Mouse (Mus musculus): ENCODE data around the gene Itga6.
"Not testable (repeated sequence)": the region's sequence is repeated elsewhere in the genome, so short reads cannot be mapped to it uniquely, and the experiment has no call there.

Itga6 gene

DNA sequence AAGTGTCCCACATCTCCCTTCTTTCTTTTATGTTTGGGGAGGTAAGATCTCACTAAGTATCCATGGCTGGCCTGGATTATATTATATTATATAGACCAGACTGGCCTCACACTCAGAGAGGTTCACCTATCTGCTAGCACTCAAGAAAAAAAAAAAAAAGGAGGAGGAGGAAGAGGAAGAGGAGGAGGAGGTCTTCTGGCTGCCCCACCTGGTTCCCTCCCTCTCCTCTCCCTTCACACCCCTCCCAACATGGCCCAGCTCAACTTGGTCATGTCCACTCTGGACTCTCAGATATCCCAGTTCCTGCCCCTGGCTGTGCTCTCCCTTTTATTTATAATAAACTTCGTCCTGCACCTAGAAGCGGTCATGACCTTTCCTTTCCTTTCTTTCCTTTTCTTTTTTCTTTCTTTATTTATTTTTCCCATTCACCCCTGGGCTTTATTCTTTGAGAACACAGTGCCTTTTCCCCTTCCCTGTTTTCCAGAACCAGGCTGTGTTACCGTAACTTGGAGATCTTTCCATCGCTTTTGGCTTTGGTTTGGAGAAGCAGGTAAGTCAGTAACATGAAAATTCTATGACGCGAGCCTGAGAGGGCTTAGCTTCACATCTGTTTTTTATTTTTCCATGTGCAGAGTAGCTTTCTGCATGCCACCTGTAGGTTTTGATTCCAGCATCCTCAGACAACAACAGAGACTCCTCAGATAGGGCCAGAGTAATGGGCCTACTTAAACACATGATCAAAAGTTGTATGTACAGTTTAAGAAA, at the start of gene Itga6:
Gene Itga6 (plus strand): TSS at position 7 of the 765 bp plus-strand sequence.
- DNase-seq (ENCODE audit: low spot score in 2 of 2): no peak

DNA sequence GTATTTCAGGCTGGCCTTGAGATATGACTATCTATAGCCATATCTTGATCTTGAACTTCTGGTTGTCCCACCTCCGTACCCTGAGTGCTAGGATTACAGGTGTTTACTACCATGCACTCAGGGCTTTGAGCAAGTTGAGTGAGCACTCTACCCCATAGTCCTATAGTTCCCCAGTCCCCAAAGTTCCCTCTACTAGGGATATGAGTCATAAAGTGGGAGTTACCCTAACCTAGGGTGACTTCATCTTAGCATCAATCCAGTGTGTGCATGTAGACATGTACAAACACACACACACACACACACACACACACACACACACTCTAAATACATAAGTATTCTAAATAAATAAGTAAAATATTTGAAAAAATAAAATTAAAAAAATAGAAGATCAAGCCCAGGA, 48.6 kb upstream of the Itga6 start:
- DNase-seq (ENCODE audit: low spot score in 2 of 2): no peak

DNA sequence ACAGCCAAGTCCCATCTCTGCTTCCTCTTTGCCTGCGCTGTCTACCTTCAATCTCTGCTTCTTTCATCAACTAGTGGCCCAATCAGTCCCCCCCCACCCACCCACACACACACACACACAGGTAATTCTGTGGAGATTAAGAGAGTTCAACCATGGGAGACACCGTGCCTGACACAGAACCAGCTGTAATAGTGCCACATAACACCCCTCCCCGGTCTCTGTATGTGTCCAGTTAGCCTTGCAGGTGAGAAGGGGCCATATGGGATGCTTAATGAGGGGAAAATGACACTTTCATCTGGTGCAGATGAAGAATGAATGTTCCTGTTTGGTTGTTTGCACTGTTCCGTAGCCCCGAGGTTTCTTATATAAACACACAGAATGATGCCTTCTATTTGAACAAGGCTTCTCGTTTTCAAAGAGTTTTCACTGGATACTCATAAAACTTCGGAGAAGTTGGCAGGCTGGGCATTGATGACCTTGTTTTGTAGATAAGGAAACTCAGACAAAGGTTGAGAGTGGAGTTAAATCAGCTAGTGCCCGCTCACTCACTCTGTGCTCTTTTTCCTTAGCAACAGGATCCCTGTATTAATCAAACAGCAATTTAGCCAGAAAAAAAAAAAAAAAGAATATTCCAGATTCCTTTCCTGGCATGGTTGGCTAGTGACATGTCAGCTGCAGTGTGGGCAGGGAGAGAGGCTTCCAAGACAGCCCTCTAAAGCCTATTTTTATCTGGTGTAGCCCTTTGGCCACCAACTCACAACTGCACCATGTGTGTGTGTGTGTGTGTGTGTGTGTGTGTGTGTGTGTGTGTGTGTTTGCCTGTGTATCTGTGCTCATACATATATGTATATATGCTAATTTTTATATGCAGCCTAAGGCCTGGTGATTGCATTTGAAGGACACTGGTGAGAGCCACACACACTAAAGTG, 47.7 kb upstream of the Itga6 start:
- no peak for DNase-seq (ENCODE audit: low spot score in 2 of 2)

DNA sequence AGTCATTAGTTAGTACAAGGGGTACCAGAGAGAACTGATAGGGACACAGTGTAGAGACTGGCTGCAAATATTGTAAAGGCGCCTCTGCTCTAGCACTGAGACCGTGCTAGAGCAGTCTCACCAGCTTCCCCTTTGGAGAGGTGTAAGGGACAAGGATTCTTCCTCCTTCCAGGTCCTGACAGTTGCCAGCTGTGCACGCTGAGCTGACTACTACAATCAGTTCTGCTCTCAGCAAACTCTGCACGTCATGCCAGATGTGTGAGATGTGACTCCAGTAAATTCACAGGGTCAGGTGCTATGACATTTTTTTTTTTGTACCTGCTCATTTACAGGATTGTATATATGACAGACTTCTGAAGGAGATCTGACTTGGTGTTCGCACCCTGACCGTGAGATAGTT, 47.0 kb upstream of the Itga6 start:
- DNase-seq (ENCODE audit: low spot score in 2 of 2): no peak

DNA sequence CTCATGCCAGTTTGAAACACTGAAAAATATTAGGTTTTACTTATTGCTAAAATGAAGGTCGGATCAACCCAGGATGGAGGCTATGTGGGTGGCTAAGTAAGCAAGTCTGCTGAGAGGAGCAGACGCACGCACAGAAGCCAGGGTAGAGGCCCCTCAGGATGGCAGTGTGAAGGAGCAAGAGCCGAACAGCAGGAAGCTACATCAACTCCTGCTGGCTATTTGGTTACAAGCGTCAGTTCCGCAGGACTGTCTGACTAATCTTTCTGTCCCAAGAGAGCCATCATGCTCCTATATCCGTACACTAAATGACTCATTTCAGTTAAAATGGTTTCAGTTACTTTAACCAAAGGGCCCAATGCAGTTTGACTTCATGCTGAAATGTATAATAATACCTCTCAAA, 46.5 kb upstream of the Itga6 start:
- no peak for DNase-seq (ENCODE audit: low spot score in 2 of 2)

DNA sequence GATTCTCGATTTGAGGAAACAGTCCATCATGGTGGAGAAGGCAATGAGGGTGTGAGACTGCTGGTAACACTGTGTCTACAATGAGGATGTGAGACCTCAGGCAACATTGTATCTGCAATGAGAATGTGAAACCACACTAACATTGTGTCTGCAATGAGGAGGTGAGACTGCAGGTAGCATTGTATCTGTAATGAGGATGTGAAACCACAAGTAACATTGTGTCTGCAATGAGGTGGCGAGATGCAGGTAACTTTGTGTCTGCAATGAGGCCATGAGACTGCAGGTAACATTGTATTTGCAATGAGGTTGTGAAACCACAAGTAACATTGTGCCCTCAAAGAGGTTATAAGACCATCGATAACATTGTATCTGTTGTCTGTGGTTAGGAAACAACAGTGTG, 44.1 kb upstream of the Itga6 start:
- DNase-seq (ENCODE audit: low spot score in 2 of 2): no peak

DNA sequence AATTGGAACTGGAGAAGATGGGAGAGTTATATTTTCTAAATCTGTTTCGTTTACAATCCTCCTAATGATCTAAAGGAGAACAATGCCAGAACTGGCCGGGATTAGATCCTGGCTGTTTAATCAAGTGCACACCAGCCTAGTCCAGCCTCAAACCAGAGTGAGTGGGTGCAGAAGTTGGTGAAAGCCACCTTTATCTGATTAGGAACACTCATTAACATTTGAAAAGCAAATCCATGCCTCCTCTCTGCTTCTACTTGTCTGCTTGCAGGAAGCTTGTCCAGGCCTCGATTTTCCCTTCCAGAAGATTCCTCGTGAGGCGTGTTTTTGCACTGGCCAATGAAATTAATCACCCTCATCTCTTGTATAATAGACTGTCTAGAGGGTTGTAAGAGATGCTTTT, 41.1 kb upstream of the Itga6 start:
- no peak for DNase-seq (ENCODE audit: low spot score in 2 of 2)

DNA sequence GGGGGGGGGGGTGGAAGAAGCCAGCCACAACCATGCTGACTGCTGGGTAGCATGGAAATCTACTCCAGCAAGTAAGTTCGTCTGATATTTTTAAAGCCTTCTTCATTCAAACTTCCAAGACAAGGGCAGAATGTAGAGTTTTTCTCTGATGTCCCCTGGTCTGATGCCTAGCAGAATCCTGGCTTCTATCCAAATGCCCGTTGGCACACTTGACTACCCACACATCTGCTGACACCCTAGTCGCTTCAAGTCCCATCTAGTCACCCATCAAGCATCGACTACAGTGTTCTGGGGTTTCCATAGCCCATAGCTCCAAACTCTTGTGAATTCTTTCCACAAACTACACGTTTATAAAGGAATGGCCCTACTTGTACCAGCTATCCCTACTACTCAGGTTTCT, 36.5 kb upstream of the Itga6 start:
- no peak for DNase-seq (ENCODE audit: low spot score in 2 of 2)

DNA sequence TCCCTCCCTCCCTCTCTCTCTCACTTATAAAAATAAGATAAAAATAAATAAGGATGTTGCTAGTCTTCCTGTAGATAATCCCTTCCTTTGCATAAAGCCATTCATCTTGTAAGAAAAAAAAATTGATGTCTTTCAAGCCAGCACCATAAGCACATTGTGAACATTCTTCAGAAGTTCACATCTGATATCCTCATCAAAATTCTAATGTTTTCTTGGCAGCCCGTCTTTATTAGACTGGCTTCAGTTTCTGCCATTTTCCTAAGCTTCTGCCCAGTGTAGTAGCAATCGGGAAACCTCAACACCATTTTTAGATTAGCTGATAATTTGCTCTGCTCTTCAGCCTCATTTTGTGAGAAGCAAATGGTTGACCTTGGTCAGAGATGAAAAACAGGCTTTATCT, 33.8 kb upstream of the Itga6 start:
- DNase-seq (ENCODE audit: low spot score in 2 of 2): no peak

DNA sequence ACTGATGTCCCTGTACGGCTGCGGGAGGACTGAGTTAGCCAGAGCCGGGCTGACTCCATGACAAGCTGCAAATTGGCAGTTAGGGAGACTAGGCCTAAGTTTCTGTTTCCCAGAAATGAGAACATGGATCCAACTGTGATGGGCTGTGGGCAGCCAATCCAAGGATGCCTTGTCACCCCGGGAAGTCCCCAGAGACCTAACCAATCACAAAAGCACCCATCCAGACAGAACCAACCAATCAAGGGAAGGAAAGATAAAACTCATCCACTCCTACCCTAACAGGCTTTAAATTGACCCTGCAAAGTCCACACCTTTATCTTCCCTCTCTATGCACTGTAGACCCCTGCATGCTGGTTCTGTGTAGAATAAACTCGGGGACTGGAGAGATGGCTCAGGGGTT, 31.0 kb upstream of the Itga6 start:
- no peak for DNase-seq (ENCODE audit: low spot score in 2 of 2)

DNA sequence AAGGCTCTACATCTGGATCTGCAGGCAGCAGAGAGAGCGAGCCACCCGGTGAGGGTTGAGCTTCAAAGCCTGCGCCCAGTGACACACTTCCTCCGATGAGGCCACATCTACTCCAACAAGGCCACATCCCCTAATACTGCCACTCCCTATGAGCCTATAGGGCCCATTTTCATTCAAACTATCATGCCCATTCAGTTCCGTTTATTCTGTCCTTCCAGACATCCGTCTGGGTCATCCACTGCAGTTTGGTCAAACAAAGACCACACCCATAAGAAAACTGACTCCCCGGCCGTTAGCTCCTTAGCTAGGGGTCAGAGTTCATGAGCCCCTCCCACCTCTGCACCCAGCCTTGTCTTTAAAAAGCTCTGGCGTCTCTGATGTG, 26.4 kb upstream of the Itga6 start:
- no peak for DNase-seq (ENCODE audit: low spot score in 2 of 2)

DNA sequence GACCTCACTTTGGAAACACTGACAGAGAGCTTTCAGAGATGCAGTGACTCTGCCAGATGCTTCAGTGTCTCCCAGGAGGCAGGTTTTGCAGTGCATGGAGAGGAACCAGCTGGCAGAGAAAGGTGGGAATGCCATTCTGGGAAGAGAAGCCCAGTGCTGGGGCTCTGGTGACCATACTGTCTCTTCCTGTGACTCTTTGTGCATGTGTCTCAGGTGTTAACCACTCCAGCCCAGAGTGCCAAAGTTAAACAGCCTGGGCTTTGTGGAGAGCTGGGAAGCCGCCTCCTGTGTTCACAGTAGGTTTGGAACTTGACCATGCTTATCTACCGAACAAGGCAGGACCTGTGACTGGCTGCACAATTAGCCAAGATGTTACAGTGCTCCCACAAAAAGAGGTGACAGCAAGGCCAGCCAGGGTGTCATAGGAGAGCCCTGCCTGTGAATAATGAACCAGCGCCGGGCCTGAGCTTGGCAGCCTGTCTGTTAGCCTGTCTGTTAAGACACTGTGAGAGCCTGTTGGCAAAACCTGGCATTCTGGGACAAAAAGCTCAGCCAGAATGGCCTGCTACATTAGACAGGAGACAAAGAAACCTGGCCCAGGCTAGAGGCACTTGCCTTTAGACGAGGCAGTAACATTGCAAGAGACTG, 25.9 kb upstream of the Itga6 start:
- DNase-seq (ENCODE audit: low spot score in 2 of 2): no peak

DNA sequence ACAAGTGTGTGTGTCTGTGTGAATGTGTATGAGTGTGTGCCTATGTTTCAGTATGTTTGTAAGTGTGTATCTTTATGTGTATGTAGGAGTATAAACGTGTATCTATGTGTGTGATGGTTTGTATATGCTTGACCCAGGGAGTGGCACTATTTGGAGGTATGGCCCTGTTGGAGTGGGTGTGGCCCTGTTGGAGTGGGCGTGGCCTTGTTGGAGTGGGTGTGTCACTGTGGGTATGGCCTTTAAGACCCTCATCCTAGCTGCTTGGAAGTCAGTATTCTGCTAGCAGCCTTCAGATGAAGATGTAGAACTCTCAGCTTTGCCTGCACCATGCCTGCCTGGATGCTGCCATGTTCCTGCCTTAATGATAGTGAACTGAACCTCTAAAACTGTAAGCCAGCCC, 24.9 kb upstream of the Itga6 start:
- DNase-seq (ENCODE audit: low spot score in 2 of 2): not testable (repeated sequence)

DNA sequence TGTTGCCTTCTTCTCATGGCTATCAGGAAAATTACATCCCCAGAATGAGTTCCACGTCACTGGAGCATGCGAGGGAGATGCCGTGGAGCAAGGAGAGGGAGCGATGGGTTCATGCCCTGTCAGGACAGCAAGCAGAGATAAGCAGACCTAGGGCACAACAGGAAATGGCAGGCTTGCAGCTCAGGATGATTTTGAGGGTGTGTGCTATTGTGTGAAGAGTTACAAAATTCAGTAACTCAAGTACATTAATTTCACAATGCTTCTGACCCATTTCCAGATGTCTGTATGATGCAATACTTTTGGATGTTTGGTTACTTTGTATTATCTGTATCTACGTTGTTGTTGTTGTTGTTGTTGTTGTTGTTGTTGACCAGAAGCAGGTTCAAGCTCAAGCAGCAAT, 22.5 kb upstream of the Itga6 start:
- DNase-seq (ENCODE audit: low spot score in 2 of 2): no peak

DNA sequence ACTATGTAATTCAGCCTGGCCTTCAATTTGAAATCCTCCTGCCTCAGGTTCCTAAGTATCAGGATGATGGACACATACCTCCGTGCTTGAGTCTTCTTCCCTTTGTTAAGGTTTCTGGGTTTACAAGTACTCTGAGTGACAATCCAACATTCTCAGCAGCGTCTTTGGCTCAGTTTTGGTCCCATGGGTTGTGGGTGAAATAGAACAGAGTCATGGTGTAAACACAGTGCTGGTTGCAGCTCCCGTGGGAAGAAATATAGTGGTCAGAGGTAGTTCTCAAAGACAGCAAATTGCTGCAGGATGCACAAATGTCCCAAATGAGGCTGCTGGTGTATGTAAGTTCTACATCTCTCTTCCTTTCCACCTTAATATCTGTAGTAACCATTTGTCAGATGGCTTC, 21.8 kb upstream of the Itga6 start:
- DNase-seq (ENCODE audit: low spot score in 2 of 2): no peak

DNA sequence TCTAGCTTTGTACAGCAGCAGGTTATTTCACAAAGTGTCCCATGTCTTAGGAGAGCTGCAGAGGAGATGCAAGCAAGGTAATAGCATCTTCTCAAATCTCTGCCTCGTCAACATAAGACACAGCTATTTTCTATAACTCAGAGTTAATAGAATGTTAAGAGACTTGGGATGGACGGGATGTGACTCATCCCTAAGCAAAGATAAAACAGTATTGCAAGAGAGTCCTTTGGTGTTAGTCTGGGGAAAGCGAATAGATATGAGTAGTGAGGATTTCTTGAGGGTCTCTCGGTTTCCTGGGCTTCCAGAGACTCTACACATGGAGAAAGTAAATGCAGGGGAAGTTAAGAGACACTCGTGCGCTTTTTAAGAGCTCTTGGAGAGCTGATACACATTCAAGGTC, 21.4 kb upstream of the Itga6 start:
- no peak for DNase-seq (ENCODE audit: low spot score in 2 of 2)

DNA sequence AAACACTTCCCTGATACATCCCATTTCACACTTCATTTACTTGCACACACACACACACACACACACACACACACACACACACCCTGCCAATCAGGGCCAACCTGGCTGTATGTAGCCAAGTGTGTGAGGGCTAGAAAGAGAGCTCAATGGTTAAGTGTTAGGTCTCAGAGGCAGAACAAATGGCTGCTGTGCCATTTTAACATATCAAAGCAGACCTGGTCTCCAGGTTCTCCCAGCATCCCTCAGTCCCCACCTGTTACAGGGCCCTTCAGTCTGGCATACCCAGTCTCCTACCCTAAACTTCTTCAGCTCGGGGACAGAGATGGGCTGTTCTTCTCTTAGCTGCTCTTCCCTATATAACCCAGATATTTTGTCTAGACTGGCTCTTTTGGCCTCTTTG, 20.0 kb upstream of the Itga6 start:
- DNase-seq (ENCODE audit: low spot score in 2 of 2): no peak

DNA sequence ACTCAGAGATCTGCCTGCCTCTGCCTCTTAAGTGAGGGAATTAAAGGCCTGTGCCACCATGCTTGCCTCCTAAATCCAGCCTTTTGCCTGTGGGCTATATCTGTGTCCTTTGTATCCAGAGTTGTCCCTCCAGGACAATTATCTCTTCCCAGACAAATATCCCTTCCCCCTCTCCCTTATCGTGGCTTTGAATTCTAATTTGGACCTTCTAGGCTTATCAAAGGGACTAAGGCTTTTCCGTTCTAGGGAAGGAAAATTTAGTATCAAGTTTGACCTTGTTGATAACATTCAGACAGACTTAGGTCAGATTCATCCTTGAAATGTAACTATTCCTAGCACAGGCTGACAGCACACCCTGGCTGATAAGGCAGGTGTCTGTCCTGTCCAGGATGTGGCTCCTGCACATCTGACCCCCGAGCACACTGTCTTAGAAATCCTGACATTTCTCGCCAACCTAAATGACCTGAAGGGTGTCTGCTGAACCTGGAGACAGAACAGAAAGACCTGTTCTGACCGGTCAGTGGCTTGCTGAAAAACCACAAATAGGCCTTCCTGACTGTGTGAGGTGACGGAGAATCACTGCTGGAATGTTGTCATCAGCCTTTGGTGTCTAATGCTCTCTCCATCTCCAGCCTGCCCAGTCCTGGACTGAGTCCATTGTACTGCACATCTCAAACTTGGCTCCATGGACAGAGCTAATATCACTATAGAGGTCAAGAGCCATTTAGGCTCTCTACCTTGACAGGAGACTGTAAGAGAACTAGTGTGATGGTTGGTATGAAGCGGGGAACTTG, 18.3 kb upstream of the Itga6 start:
- DNase-seq (ENCODE audit: low spot score in 2 of 2): no peak

DNA sequence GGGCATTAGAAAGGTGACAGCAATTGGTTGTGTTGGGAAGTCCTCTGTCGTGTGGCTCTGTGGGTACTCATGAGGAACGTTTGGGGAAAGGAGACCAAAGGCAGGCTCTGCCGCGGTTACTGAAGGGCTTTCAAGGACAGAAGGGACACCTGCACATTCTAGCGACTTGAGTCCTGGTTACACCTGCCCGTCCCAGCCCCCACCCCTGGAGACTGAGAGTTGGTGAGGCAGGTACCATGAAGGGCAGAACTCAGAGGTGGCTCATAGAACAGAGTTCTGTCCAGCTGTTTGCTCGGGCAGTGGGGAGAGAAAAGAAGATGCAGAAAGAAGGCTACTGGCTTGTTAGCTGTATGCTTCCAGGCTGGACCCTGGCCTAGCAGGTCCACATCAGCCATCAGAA, 17.1 kb upstream of the Itga6 start:
- DNase-seq (ENCODE audit: low spot score in 2 of 2): no peak

DNA sequence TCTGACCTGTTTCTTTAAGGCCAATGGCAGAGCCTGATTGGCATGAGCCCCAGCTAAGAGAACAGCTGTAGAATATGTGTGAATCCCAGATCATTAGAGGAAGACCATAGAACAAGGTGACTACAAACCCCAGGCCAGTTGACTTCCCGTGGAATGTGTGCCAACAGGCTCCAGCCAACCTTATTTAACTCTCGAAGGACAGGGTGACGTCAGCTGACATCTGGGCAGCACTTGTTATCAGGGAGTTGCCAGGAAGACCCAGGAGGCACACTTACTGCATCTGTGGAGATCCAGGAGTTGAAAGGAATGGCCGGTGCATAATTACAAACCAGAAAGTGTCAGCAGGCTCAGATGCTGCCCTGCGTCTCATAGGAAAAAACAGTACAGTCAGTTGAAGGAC, 16.6 kb upstream of the Itga6 start:
- DNase-seq (ENCODE audit: low spot score in 2 of 2): no peak

DNA sequence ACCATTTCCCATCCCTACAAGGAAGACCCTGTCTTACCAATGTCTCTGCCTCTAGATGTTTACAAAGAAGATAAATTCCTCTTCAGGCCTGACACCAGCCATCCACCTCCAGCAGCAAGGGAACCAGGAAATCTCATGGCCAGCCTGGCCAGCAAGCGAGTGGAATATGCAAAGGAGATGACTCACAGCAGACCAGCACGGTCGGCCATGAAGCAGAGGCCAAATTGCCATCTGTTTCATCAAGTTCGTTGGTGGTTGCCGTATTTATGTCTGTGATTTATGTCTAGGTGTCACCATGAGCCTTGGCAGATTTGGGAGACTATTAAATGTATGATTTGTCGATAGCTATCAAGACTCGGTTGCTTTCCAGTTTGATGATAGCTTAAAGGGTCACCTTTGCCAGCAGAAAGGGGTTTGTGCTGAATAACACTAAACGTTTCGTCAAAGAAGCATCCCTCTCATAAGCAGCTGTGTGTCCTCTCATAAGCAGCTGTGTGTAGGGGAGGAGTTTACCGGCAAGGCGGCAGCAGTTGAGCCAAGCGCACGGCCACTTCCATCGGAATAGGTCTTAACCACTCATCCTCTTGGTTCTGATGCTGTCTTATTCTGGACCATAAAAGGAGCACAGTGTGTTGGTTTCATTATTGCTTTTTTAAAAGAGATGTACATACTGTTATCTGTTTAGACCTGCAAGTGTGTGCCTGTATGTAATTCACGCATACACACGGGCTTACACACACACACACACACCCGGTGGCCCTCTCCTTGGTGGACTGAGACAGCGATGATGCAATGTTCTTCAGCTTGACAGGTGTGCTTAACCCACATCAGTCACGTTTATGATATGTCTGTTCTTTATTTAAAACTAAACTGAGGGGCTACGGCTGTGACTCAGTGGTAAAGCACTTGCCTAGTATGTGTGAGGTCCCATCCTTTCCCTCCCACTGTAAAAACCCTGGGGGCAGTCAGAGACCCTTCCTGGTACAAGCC, 14.5 kb upstream of the Itga6 start:
- DNase-seq (ENCODE audit: low spot score in 2 of 2): no peak
